Mouse (Mus musculus) forebrain, embryonic 14.5 days (tissue): ENCODE measurements around the gene Cacna1s. TPM values are rescaled to one million over a fixed set of nuclear protein-coding genes. Genes with fewer than 3 reads are reported as not detected.

Experiments
- ATAC-seq: fragments of 200-750 bp; cut with Nextera tagmentation; 2 replicates; pipeline ENCODE4 v1.8.0; 2017; ENCODE audit warnings: mild to moderate bottlenecking, moderate library complexity
- DNase-seq: peaks from one replicate; pipeline ENCODE4 v3.0.0-alpha.2; 2015; ENCODE audit warnings: low spot score
- H3K27ac ChIP-seq: fragments of 300-500 bp; sonication (generic); 2 replicates; pipeline ENCODE4 v1.5.1; 2014; ENCODE audit warnings: low read depth, mild to moderate bottlenecking, control low read depth, low read length, moderate library complexity
- H3K27me3 ChIP-seq: fragments of 300-500 bp; sonication (generic); replicated peaks from 2 replicates; pipeline ENCODE4 v1.6.1; 2014; ENCODE audit warnings: low read length, control low read depth, mixed read lengths; ENCODE audit not compliant: control insufficient read depth, insufficient read depth
- H3K36me3 ChIP-seq: fragments of 300-500 bp; sonication (generic); 2 replicates; pipeline ENCODE4 v1.6.1; 2014; ENCODE audit warnings: low read length, control low read depth; ENCODE audit not compliant: control insufficient read depth, insufficient read depth
- H3K4me1 ChIP-seq: fragments of 300-500 bp; sonication (generic); 2 replicates; pipeline ENCODE4 v1.6.1; 2014; ENCODE audit warnings: antibody characterized with exemption, low read length, control low read depth; ENCODE audit not compliant: control insufficient read depth, insufficient read depth
- H3K4me2 ChIP-seq: fragments of 300-500 bp; sonication (generic); 2 replicates; pipeline ENCODE4 v1.6.1; 2014; ENCODE audit warnings: mild to moderate bottlenecking, control low read depth, low read length
- H3K4me3 ChIP-seq: fragments of 300-500 bp; sonication (generic); 2 replicates; pipeline ENCODE4 v1.5.1; 2014; ENCODE audit warnings: low read depth, low read length, control low read depth
- H3K9ac ChIP-seq: fragments of 300-500 bp; sonication (generic); 2 replicates; pipeline ENCODE4 v1.6.1; 2014; ENCODE audit warnings: mild to moderate bottlenecking, low read length, control low read depth, moderate library complexity
- H3K9me3 ChIP-seq: fragments of 300-500 bp; sonication (generic); replicated peaks from 2 replicates; pipeline ENCODE4 v1.6.1; 2016; ENCODE audit warnings: low read length, control low read depth, mixed read lengths; ENCODE audit not compliant: control insufficient read depth
- WGBS: fragments of 180-500 bp; shearing (Covaris S2); extraction: QIAGEN DNeasy Blood & Tissue Kit; methylation state at CpG from one replicate; pipeline ENCODE4 v1.1.7; 2014; 5-methylcytosine and 5-hydroxymethylcytosine counted together
- polyA plus RNA-seq: library from polyadenylated mRNA; unstranded; fragments of >200 nt; fragmentation: Nextera tagmentation; extraction: Ambion mirVana; gene quantifications from 2 replicates; pipeline ENCODE4 v1.2.1, GENCODE M21; 2014

The Cacna1s gene
- polyA plus RNA-seq, 1 experiment from 2014 or later: 0.08 TPM

GRCm38 (mm10) chr1:136141176-136141950 is 88.8 kb downstream of the Cacna1s start:
- WGBS: 83% methylated on average over 11 of the region's 11 CpGs
- DNase-seq (no peak), ATAC-seq (no peak)
- Histone ChIP-seq H3K36me3 (peaks cover 16% of the 10 kb centered on the region), H3K27ac (peak overlapping the region; percentile 56), H3K9ac (peak overlapping the region; percentile 22; the same call in 1 of the 2 replicates), H3K27me3 (no peaks in the 10 kb centered on the region), H3K4me2 (peak overlapping the region; percentile 18), H3K9me3 (no peaks in the 10 kb centered on the region), H3K4me3 (no peak overlapping the region), H3K4me1 (peaks cover 72% of the 10 kb centered on the region)

GRCm38 (mm10) chr1:136142336-136142735 is 89.8 kb downstream of the Cacna1s start:
- no peaks in the 10 kb centered on the region for H3K27me3 ChIP-seq
- H3K4me1 ChIP-seq: peaks cover 62% of the 10 kb centered on the region
- H3K9me3 ChIP-seq: no peaks in the 10 kb centered on the region
- peak; percentile 59 for ATAC-seq
- peak overlapping the region; percentile 22; the same call in 1 of the 2 replicates for H3K9ac ChIP-seq
- H3K36me3 ChIP-seq: peaks cover 23% of the 10 kb centered on the region
- H3K4me2 ChIP-seq: peak overlapping the region; percentile 18
- peak; percentile 84 for DNase-seq
- H3K4me3 ChIP-seq: no peak overlapping the region
- WGBS: 21% methylated on average over 6 of the region's 6 CpGs
- H3K27ac ChIP-seq: peak overlapping the region; percentile 56

- no peak overlapping the region for H3K4me2 ChIP-seq
- no peak for DNase-seq
- peaks cover 34% of the 10 kb centered on the region for H3K36me3 ChIP-seq
- ATAC-seq: no peak
- peaks cover 51% of the 10 kb centered on the region for H3K4me1 ChIP-seq
- no peaks in the 10 kb centered on the region for H3K9me3 ChIP-seq
- no peaks in the 10 kb centered on the region for H3K27me3 ChIP-seq
- no peak overlapping the region for H3K9ac ChIP-seq
- H3K27ac ChIP-seq: 0 out of 2 replicates have a peak overlapping the region, but pooled peaks have one; percentile 5
- WGBS: 67% methylated on average over 10 of the region's 10 CpGs
- no peak overlapping the region for H3K4me3 ChIP-seq
Observed at GRCm38 (mm10) chr1:136143514-136143913, 91.0 kb downstream of the Cacna1s start.

- DNase-seq (no peak), ATAC-seq (no peak)
- Histone ChIP-seq H3K9me3 (no peaks in the 10 kb centered on the region), H3K9ac (no peak overlapping the region), H3K4me2 (no peak overlapping the region), H3K4me1 (no peaks in the 10 kb centered on the region), H3K4me3 (no peak overlapping the region), H3K27me3 (no peaks in the 10 kb centered on the region), H3K36me3 (peaks cover 94% of the 10 kb centered on the region), H3K27ac (no peak overlapping the region)
- 86% methylated on average over 9 of the region's 9 CpGs for WGBS
Observed at GRCm38 (mm10) chr1:136149702-136150101, 97.2 kb downstream of the Cacna1s start.

GRCm38 (mm10) chr1:136151371-136151770 is 98.8 kb downstream of the Cacna1s start:
- no peak overlapping the region for H3K4me2 ChIP-seq
- H3K27me3 ChIP-seq: no peaks in the 10 kb centered on the region
- H3K36me3 ChIP-seq: peaks cover 97% of the 10 kb centered on the region
- no peak overlapping the region for H3K4me3 ChIP-seq
- no peak overlapping the region for H3K9ac ChIP-seq
- H3K27ac ChIP-seq: no peak overlapping the region
- H3K9me3 ChIP-seq: no peaks in the 10 kb centered on the region
- H3K4me1 ChIP-seq: no peaks in the 10 kb centered on the region
- ATAC-seq (no peak), DNase-seq (no peak)
- 87% methylated on average over 8 of the region's 8 CpGs for WGBS

- Histone ChIP-seq H3K27me3 (no peaks in the 10 kb centered on the region), H3K27ac (no peak overlapping the region), H3K36me3 (peaks cover 98% of the 10 kb centered on the region), H3K9ac (no peak overlapping the region), H3K4me2 (no peak overlapping the region), H3K4me1 (no peaks in the 10 kb centered on the region), H3K4me3 (no peak overlapping the region), H3K9me3 (no peaks in the 10 kb centered on the region)
- ATAC-seq (no peak), DNase-seq (no peak)
- WGBS: 95% methylated on average over 4 of the region's 4 CpGs
Observed at GRCm38 (mm10) chr1:136156304-136156703, 103.8 kb downstream of the Cacna1s start.

GRCm38 (mm10) chr1:136156951-136157350 is 104.4 kb downstream of the Cacna1s start:
- WGBS: 91% methylated on average over 4 of the region's 4 CpGs
- no peak overlapping the region for H3K4me3 ChIP-seq
- no peaks in the 10 kb centered on the region for H3K4me1 ChIP-seq
- H3K9ac ChIP-seq: no peak overlapping the region
- peaks cover 98% of the 10 kb centered on the region for H3K36me3 ChIP-seq
- H3K4me2 ChIP-seq: no peak overlapping the region
- no peaks in the 10 kb centered on the region for H3K27me3 ChIP-seq
- H3K9me3 ChIP-seq: no peaks in the 10 kb centered on the region
- DNase-seq (no peak), ATAC-seq (no peak)
- no peak overlapping the region for H3K27ac ChIP-seq

- DNase-seq (no peak), ATAC-seq (no peak; the same call in 1 of the 2 replicates)
- no peak overlapping the region for H3K4me2 ChIP-seq
- no peaks in the 10 kb centered on the region for H3K4me1 ChIP-seq
- WGBS: 48% methylated on average over 12 of the region's 12 CpGs
- no peak overlapping the region for H3K27ac ChIP-seq
- no peaks in the 10 kb centered on the region for H3K9me3 ChIP-seq
- H3K27me3 ChIP-seq: no peaks in the 10 kb centered on the region
- no peak overlapping the region for H3K4me3 ChIP-seq
- no peak overlapping the region for H3K9ac ChIP-seq
- H3K36me3 ChIP-seq: peaks cover 98% of the 10 kb centered on the region
Observed at GRCm38 (mm10) chr1:136159830-136160229, 107.3 kb downstream of the Cacna1s start.

- WGBS: 88% methylated on average over 12 of the region's 12 CpGs
- Histone ChIP-seq H3K36me3 (peaks cover 98% of the 10 kb centered on the region), H3K4me3 (no peak overlapping the region), H3K4me1 (no peaks in the 10 kb centered on the region), H3K4me2 (no peak overlapping the region), H3K27ac (no peak overlapping the region), H3K9me3 (no peaks in the 10 kb centered on the region), H3K27me3 (no peaks in the 10 kb centered on the region), H3K9ac (no peak overlapping the region)
- ATAC-seq: no peak
- no peak for DNase-seq
Observed at GRCm38 (mm10) chr1:136160297-136160696, 107.7 kb downstream of the Cacna1s start.
